Mouse (Mus musculus) kidney, postnatal 0 days (tissue): ENCODE results near the gene Zfp654. TPM values are rescaled to one million over a fixed set of nuclear protein-coding genes. Genes with fewer than 3 reads are reported as not detected.

Experiments
- ATAC-seq: fragments of 200-750 bp; cut with Nextera tagmentation; replicated peaks from 2 replicates; pipeline ENCODE4 v1.8.0; 2017; ENCODE audit warnings: low read depth, moderate number of reproducible peaks, moderate TSS enrichment, moderate library complexity; ENCODE audit not compliant: low FRiP score
- DNase-seq: peaks from one replicate; pipeline ENCODE4 v3.0.0-alpha.2; 2016; ENCODE audit warnings: low spot score
- H3K27ac ChIP-seq: fragments of 300-500 bp; sonication (generic); 2 replicates; pipeline ENCODE4 v1.5.1; 2014; ENCODE audit warnings: mild to moderate bottlenecking
- H3K27me3 ChIP-seq: fragments of 300-500 bp; sonication (generic); 2 replicates; pipeline ENCODE4 v1.6.1; 2014; ENCODE audit warnings: low read length, mixed read lengths; ENCODE audit not compliant: insufficient read depth
- H3K36me3 ChIP-seq: fragments of 300-500 bp; sonication (generic); 2 replicates; pipeline ENCODE4 v1.6.1; 2014; ENCODE audit warnings: low read length, mixed read lengths; ENCODE audit not compliant: insufficient read depth
- H3K4me1 ChIP-seq: fragments of 300-500 bp; sonication (generic); replicated peaks from 2 replicates; pipeline ENCODE4 v1.6.1; 2014; ENCODE audit warnings: antibody characterized with exemption, low read length, mixed read lengths; ENCODE audit not compliant: insufficient read depth
- H3K4me2 ChIP-seq: fragments of 300-500 bp; sonication (generic); 2 replicates; pipeline ENCODE4 v1.6.1; 2014; ENCODE audit warnings: mild to moderate bottlenecking, low read length, moderate library complexity, mixed read lengths
- H3K4me3 ChIP-seq: fragments of 300-500 bp; sonication (generic); replicated peaks from 2 replicates; pipeline ENCODE4 v1.5.1; 2014; ENCODE audit warnings: low read depth, low read length
- H3K9ac ChIP-seq: fragments of 300-500 bp; sonication (generic); 2 replicates; pipeline ENCODE4 v1.6.1; 2014; ENCODE audit warnings: low read depth, low read length
- H3K9me3 ChIP-seq: fragments of 300-500 bp; sonication (generic); replicated peaks from 2 replicates; pipeline ENCODE4 v1.6.1; 2016; ENCODE audit warnings: low read length, inconsistent platforms, mixed read lengths
- CTCF ChIP-seq: IDR thresholded peaks from 2 replicates; pipeline ENCODE4 v1.5.1; 2016; ENCODE audit warnings: antibody characterized with exemption, low read depth, mild to moderate bottlenecking, moderate library complexity
- WGBS: fragments of 180-500 bp; shearing (Covaris S2); extraction: QIAGEN DNeasy Blood & Tissue Kit; methylation state at CpG from one replicate; pipeline ENCODE4 v1.1.7; 2014; 5-methylcytosine and 5-hydroxymethylcytosine counted together
- polyA plus RNA-seq: library from polyadenylated mRNA; unstranded; fragments of >200 nt; fragmentation: Nextera tagmentation; extraction: Ambion mirVana; gene quantifications from 2 replicates; pipeline ENCODE4 v1.2.1, GENCODE M21; 2015

Zfp654 gene
- polyA plus RNA-seq, 1 experiment from 2014 or later = 5.1 TPM

GRCm38 (mm10) chr16:64794802-64795201, 56.6 kb downstream of the Zfp654 start:
- Histone ChIP-seq H3K27ac (no peak overlapping the region), H3K9me3 (no peaks in the 10 kb centered on the region), H3K4me2 (no peak overlapping the region), H3K4me3 (no peak overlapping the region), H3K27me3 (no peaks in the 10 kb centered on the region), H3K4me1 (no peaks in the 10 kb centered on the region), H3K36me3 (no peaks in the 10 kb centered on the region), H3K9ac (no peak overlapping the region)
- no peak for TF ChIP-seq CTCF
- no peak for ATAC-seq
- no peak for DNase-seq
- 66% methylated on average over 2 of the region's 2 CpGs for WGBS

GRCm38 (mm10) chr16:64789706-64790105, 61.7 kb downstream of the Zfp654 start:
- H3K27me3 ChIP-seq = no peaks in the 10 kb centered on the region
- H3K36me3 ChIP-seq = peaks cover 14% of the 10 kb centered on the region
- no peaks in the 10 kb centered on the region for H3K4me1 ChIP-seq
- H3K4me3 ChIP-seq = no peak overlapping the region
- WGBS = 92% methylated on average over 3 of the region's 3 CpGs
- TF ChIP-seq CTCF = no peak
- H3K4me2 ChIP-seq = no peak overlapping the region
- no peak for DNase-seq
- no peak for ATAC-seq
- H3K27ac ChIP-seq = no peak overlapping the region
- H3K9ac ChIP-seq = no peak overlapping the region
- H3K9me3 ChIP-seq = no peaks in the 10 kb centered on the region

GRCm38 (mm10) chr16:64775516-64775915, 75.9 kb downstream of the Zfp654 start:
- no peak for TF ChIP-seq CTCF
- H3K27me3 ChIP-seq = no peaks in the 10 kb centered on the region
- DNase-seq (no peak), ATAC-seq (no peak)
- no peak overlapping the region for H3K27ac ChIP-seq
- H3K4me1 ChIP-seq = no peaks in the 10 kb centered on the region
- no peaks in the 10 kb centered on the region for H3K36me3 ChIP-seq
- H3K9me3 ChIP-seq = no peaks in the 10 kb centered on the region
- 84% methylated on average over 1 of the region's 1 CpGs for WGBS
- no peak overlapping the region for H3K9ac ChIP-seq
- no peak overlapping the region for H3K4me2 ChIP-seq
- H3K4me3 ChIP-seq = no peak overlapping the region

- H3K9ac ChIP-seq = no peak overlapping the region
- H3K4me2 ChIP-seq = peak overlapping the region; percentile 65
- no peak for ATAC-seq
- no peaks in the 10 kb centered on the region for H3K27me3 ChIP-seq
- H3K4me1 ChIP-seq = no peaks in the 10 kb centered on the region
- H3K4me3 ChIP-seq = peak overlapping the region; percentile 88
- no peak for DNase-seq
- no peaks in the 10 kb centered on the region for H3K9me3 ChIP-seq
- 89% methylated on average over 2 of the region's 2 CpGs for WGBS
- H3K36me3 ChIP-seq = 0 out of 2 replicates have a peak, but pooled peaks cover 3% of the 10 kb centered on the region
- no peak for TF ChIP-seq CTCF
- H3K27ac ChIP-seq = peak overlapping the region; percentile 87; the same call in 1 of the 2 replicates
Observed at GRCm38 (mm10) chr16:64771431-64771818, 80.0 kb downstream of the Zfp654 start.

GRCm38 (mm10) chr16:64770521-64771430, 80.7 kb downstream of the Zfp654 start, which contains the start of gene 4930453N24Rik:
TSS of gene 4930453N24Rik (minus strand) at chr16:64771161.
- H3K36me3 ChIP-seq = 0 out of 2 replicates have a peak, but pooled peaks cover 3% of the 10 kb centered on the region
- DNase-seq (peak; percentile 94), ATAC-seq (peak; percentile 93)
- no peaks in the 10 kb centered on the region for H3K4me1 ChIP-seq
- peak within 1 kb of the TSS; percentile 91 for H3K9ac ChIP-seq
- H3K27me3 ChIP-seq = no peaks in the 10 kb centered on the region
- peak within 1 kb of the TSS; percentile 87 for H3K27ac ChIP-seq
- no peaks in the 10 kb centered on the region for H3K9me3 ChIP-seq
- no peak for TF ChIP-seq CTCF
- peak within 1 kb of the TSS; percentile 65 for H3K4me2 ChIP-seq
- H3K4me3 ChIP-seq = peak within 1 kb of the TSS; percentile 88
- WGBS = 3% methylated on average over 72 of the region's 72 CpGs

- 91% methylated on average over 8 of the region's 8 CpGs for WGBS
- no peak for TF ChIP-seq CTCF
- no peak for ATAC-seq
- Histone ChIP-seq H3K9me3 (peaks cover 8% of the 10 kb centered on the region), H3K4me1 (no peaks in the 10 kb centered on the region), H3K36me3 (0 out of 2 replicates have a peak, but pooled peaks cover 14% of the 10 kb centered on the region), H3K9ac (no peak overlapping the region), H3K4me2 (no peak overlapping the region), H3K4me3 (no peak overlapping the region), H3K27ac (no peak overlapping the region), H3K27me3 (no peaks in the 10 kb centered on the region)
- DNase-seq = no peak
Observed at GRCm38 (mm10) chr16:64766696-64767300, 84.7 kb downstream of the Zfp654 start.
